Mouse (Mus musculus) kidney, adult 2 months (tissue): Measurements from ENCODE around the gene Spdye4b. TPM values are rescaled to one million over a fixed set of nuclear protein-coding genes. Genes with fewer than 3 reads are reported as not detected.
"Not testable (repeated sequence)": the region's sequence is repeated elsewhere in the genome, so short reads cannot be mapped to it uniquely, and the experiment has no call there.

Source experiments
- DNase-seq: peaks from one replicate; pipeline ENCODE4 v3.0.0; 2021
- H3K27ac ChIP-seq: fragments of 200-500 bp; 2 replicates; pipeline ENCODE4 v1.5.1; 2012; ENCODE audit warnings: low read depth, low read length, control low read depth, inconsistent platforms; ENCODE audit not compliant: insufficient read depth
- H3K27me3 ChIP-seq: fragments of 200-500 bp; replicated peaks from 2 replicates; pipeline ENCODE4 v1.6.1; 2012; ENCODE audit warnings: mild to moderate bottlenecking, moderate library complexity, low read length, inconsistent platforms; ENCODE audit not compliant: control insufficient read depth, insufficient read depth
- H3K36me3 ChIP-seq: fragments of 200-500 bp; 2 replicates; pipeline ENCODE4 v1.6.1; 2012; ENCODE audit warnings: mild to moderate bottlenecking, moderate library complexity, low read length, inconsistent platforms; ENCODE audit not compliant: control insufficient read depth, insufficient read depth
- H3K4me1 ChIP-seq: fragments of 200-500 bp; 2 replicates; pipeline ENCODE4 v1.6.1; 2011; ENCODE audit warnings: low read length; ENCODE audit not compliant: control insufficient read depth, insufficient read depth
- H3K4me3 ChIP-seq: fragments of 200-500 bp; 2 replicates; pipeline ENCODE4 v1.5.1; 2011; ENCODE audit warnings: mild to moderate bottlenecking, low read depth, low read length, control low read depth; ENCODE audit not compliant: insufficient read depth
- CTCF ChIP-seq: fragments of 200-500 bp; conservative IDR thresholded peaks from 2 replicates; pipeline ENCODE4 v1.5.1; 2011; ENCODE audit warnings: low read depth, mild to moderate bottlenecking, control low read depth, low read length, moderate library complexity, mixed read lengths; ENCODE audit not compliant: insufficient read depth, insufficient read length
- POLR2A ChIP-seq: fragments of 200-500 bp; IDR thresholded peaks from one replicate; pipeline ENCODE4 v1.6.1; 2011; ENCODE audit warnings: low read depth, low read length, control low read depth
- WGBS: fragments of 180-500 bp; shearing (Covaris S2); methylation state at CpG from one replicate; pipeline ENCODE4 v1.1.7; 2018; 5-methylcytosine and 5-hydroxymethylcytosine counted together
- polyA plus RNA-seq: library from polyadenylated mRNA; depleted of rRNA; stranded (reverse); fragments of >200 nt; gene quantifications from 2 replicates; pipeline ENCODE4 v1.2.3, GENCODE M21; 2012; rRNA removed

Spdye4b gene
- polyA plus RNA-seq, result not detected in 2 replicates

- Histone ChIP-seq H3K27me3 (no peaks in the 10 kb centered on the region), H3K27ac (peak within 1 kb of the TSS; percentile 58), H3K4me3 (peak within 1 kb of the TSS; percentile 83), H3K4me1 (no peaks in the 10 kb centered on the region), H3K36me3 (peaks cover 2% of the 10 kb centered on the region)
- DNase-seq, result peak; percentile 98
- under 1% methylated on average over 58 of the region's 58 CpGs for WGBS
- peak; percentile 81 for TF ChIP-seq POLR2A
- no peak for TF ChIP-seq CTCF
Measured at GRCm38 (mm10) chr5:143180255-143181076, at the start of gene Spdye4b, which contains the start of gene Rbak. Gene Spdye4b (plus strand): TSS chr5:143181017. Gene Rbak (minus strand): TSS chr5:143180775.

- Histone ChIP-seq H3K4me3 (no peak overlapping the region), H3K36me3 (no peaks in the 10 kb centered on the region), H3K4me1 (no peaks in the 10 kb centered on the region), H3K27me3 (no peaks in the 10 kb centered on the region), H3K27ac (no peak overlapping the region)
- TF ChIP-seq CTCF (no peak), POLR2A (no peak)
- no peak for DNase-seq
- WGBS, result 84% methylated on average over 13 of the region's 13 CpGs
Measured at GRCm38 (mm10) chr5:143132935-143133514, 47.8 kb upstream of the Spdye4b start.

GRCm38 (mm10) chr5:143134216-143135010 lies 46.4 kb upstream of the Spdye4b start:
- not testable (repeated sequence) for H3K4me3 ChIP-seq, H3K36me3 ChIP-seq, H3K4me1 ChIP-seq, H3K27me3 ChIP-seq, DNase-seq, H3K27ac ChIP-seq
- 87% methylated on average over 4 of the region's 6 CpGs for WGBS

DNA sequence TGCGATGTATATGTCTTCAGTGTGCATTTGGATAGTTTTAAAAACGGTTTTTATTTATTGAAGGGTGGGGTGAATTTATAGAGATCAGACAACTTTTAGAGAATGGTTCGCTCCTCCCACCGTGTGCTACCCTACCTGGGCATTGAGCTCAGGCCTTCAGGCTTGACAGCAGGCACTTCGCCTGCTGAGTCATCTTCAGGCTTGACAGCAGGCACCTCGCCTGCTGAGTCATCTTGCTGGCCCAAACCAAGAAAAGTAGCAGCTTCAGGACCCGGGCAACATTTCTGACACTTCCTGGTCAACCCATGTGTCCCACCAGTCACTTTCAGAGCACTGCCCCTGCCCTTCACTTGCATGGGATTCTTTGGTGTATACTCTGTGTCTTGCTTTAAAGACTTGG lies 45.8 kb upstream of the Spdye4b start:
- no peaks in the 10 kb centered on the region for H3K27me3 ChIP-seq
- DNase-seq, result no peak
- no peak overlapping the region for H3K27ac ChIP-seq
- TF ChIP-seq CTCF, result no peak
- no peak for TF ChIP-seq POLR2A
- WGBS, result 94% methylated on average over 7 of the region's 7 CpGs
- no peaks in the 10 kb centered on the region for H3K4me1 ChIP-seq
- no peaks in the 10 kb centered on the region for H3K36me3 ChIP-seq
- no peak overlapping the region for H3K4me3 ChIP-seq

DNA sequence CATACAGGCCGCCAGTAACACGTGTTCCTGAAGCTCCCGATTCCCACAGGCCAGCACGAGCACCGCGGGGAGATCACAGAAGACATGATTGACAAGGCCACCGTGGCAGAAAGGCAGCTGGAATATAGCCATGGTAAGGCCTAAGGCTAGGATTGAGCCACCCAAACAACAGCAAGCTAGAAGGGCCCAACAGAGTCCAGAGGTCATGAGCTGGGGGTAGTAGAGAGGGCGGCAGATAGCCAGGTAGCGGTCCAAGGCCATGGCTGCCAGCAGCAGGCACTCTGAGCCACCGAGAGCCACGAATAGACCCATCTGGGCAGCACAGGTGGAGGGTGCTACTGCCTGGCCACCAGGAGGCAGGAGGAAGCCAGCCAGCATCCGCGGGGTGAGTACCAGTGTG lies 43.2 kb upstream of the Spdye4b start:
- Histone ChIP-seq H3K27me3 (no peaks in the 10 kb centered on the region), H3K27ac (no peak overlapping the region), H3K4me1 (no peaks in the 10 kb centered on the region), H3K4me3 (no peak overlapping the region), H3K36me3 (no peaks in the 10 kb centered on the region)
- TF ChIP-seq POLR2A (no peak), CTCF (0 out of 2 replicates have a peak, but pooled peaks have one; percentile 26)
- peak; percentile 14 for DNase-seq
- WGBS, result 81% methylated on average over 13 of the region's 13 CpGs

GRCm38 (mm10) chr5:143147481-143147880 lies 33.3 kb upstream of the Spdye4b start, which contains the start of gene Olfr718-ps1:
Gene Olfr718-ps1 (minus strand): TSS chr5:143147581.
- H3K4me3 ChIP-seq, result no peak within 1 kb of the TSS
- no peak for DNase-seq
- no peak within 1 kb of the TSS for H3K27ac ChIP-seq
- H3K4me1 ChIP-seq, result no peaks in the 10 kb centered on the region
- no peak for TF ChIP-seq POLR2A
- TF ChIP-seq CTCF, result no peak
- no peaks in the 10 kb centered on the region for H3K27me3 ChIP-seq
- no peaks in the 10 kb centered on the region for H3K36me3 ChIP-seq
- WGBS, result 77% methylated on average over 3 of the region's 3 CpGs

DNA sequence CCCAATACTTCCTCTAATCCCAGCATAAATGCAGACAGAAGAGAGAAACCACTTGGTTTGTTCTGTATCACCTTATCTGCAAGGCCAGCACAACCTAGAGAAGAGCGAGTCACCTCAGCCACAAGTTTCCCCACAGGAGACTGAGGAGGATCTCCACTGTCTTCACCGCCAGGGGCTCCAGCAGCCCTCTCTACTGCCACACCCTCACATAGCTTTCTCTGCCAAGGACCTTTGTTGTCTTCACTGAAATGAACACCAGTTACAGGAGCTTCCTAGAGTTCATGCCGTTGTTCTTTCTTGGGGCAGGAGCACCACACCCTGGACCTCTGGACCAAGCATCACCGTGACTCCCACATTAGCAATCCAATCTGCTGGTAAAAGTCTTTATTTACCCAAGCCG lies 32.2 kb upstream of the Spdye4b start:
- TF ChIP-seq CTCF (no peak), POLR2A (no peak)
- WGBS, result 80% methylated on average over 5 of the region's 5 CpGs

More for the DNA sequence above, 32.2 kb upstream of the Spdye4b start:
- DNase-seq, result peak; percentile 10
- Histone ChIP-seq H3K4me3 (no peak overlapping the region), H3K27ac (no peak overlapping the region), H3K27me3 (no peaks in the 10 kb centered on the region), H3K36me3 (no peaks in the 10 kb centered on the region), H3K4me1 (no peaks in the 10 kb centered on the region)
